ENCODE assay signal across 22 mouse cellular contexts in the genomic region with DNA sequence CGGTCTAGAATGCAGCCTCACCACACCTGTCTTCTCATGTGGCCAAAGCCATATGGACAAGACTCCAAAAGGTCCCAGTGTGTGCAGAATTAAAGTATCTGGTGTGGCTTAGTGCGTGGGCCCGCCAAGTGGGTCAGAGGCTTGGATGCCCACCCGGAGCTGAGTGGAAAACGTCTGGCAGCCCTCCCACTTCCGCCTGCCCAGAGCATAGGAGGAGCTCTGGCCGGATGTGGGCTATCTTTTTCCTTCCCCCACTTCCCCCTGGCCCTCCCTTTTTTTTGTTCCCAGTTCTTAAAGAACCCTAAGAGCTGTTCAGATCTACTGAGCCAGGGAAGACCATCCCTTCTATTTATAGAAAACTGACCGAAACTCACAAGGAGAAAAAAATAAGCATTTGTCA.
A peak's percentile ranks its signal among the peaks of the same experiment; 100 is the strongest.
DNase-seq lines count a peak whose midpoint lies in the region; ATAC-seq and TF ChIP-seq lines count a peak whose summit lies in the region.
"Had no signal": no experiment of that assay in that cellular context is flagged by ENCODE, and none has a peak within 500 bp of the region (broad histone marks: within the 10 kb centered on the region; RNA-seq: fewer than 3 reads in every experiment).

No protein-coding gene starts in this region.

- no peak overlapping the region for H3K4me2 ChIP-seq in intestine, embryonic 14.5 days (ENCODE audit: low read length)
- H3K4me2 ChIP-seq in intestine, embryonic 15.5 days (replicated peaks), result no peak overlapping the region
- H3K4me2 ChIP-seq in liver, embryonic 15.5 days, result peak overlapping the region; percentile 15; the same call in 1 of the 2 replicates
- H3K4me2 ChIP-seq: heart, embryonic 11.5 days; hindbrain, embryonic 15.5 days; midbrain, embryonic 15.5 days; stomach, embryonic 15.5 days had no signal

- peak; percentile 47 for DNase-seq in intestine, embryonic 14.5 days (ENCODE audit: low spot score)
- peak; percentile 6 for DNase-seq in thymus, adult 2 months
- DNase-seq in thymus, adult 18-20 months, result no peak
- DNase-seq in thymus, postnatal 4 days, result peak; percentile 36
- no peak for DNase-seq in urinary bladder, postnatal 14 days (ENCODE audit: low spot score)
- no peak for DNase-seq in cerebellum, postnatal 36 days
- DNase-seq: adrenal gland, postnatal 10 days; embryo, embryonic 11 days; gastrocnemius, postnatal 25 days; heart, postnatal 36 days; layer of hippocampus, postnatal 36 days had no signal

- no peak for TF ChIP-seq POLR2A in thymus, adult 2 months (IDR thresholded peaks at IDR 0.05; ENCODE audit: control insufficient read depth, extremely low read depth, insufficient read depth, low read length, poor library complexity)

- ATAC-seq in intestine, embryonic 14.5 days (replicated peaks; ENCODE audit: low FRiP score, low TSS enrichment, low read depth), result no peak
- no peak for ATAC-seq in intestine, embryonic 15.5 days
- ATAC-seq in liver, embryonic 15.5 days (ENCODE audit: insufficient read depth), result no peak
- ATAC-seq: activated CD4-positive, CD25-positive, alpha-beta regulatory T cell, adult 4 months; intestine, postnatal 0 days; midbrain, embryonic 15.5 days had no signal

- 75% methylated on average over 8 of the region's 8 CpGs for WGBS in intestine, embryonic 14.5 days
- 74% methylated on average over 8 of the region's 8 CpGs for WGBS in intestine, embryonic 15.5 days
- WGBS in thymus, adult 2 months, result 69% methylated on average over 8 of the region's 8 CpGs
- WGBS in liver, embryonic 15.5 days (ENCODE audit: insufficient replicate concordance), result 36% methylated on average over 8 of the region's 8 CpGs

- no peaks in the 10 kb centered on the region for H3K36me3 ChIP-seq in intestine, embryonic 14.5 days (ENCODE audit: control insufficient read depth, insufficient read depth, low read length)
- no peaks in the 10 kb centered on the region for H3K36me3 ChIP-seq in intestine, embryonic 15.5 days
- H3K36me3 ChIP-seq in thymus, adult 2 months (ENCODE audit: control insufficient read depth, insufficient read depth, low read length), result no peaks in the 10 kb centered on the region
- H3K36me3 ChIP-seq in liver, embryonic 15.5 days (replicated peaks), result no peaks in the 10 kb centered on the region
- H3K36me3 ChIP-seq: hindbrain, embryonic 15.5 days; midbrain, embryonic 15.5 days; stomach, embryonic 15.5 days had no signal

- no peak for TF ChIP-seq CTCF in thymus, adult 2 months (IDR thresholded peaks at IDR 0.05; ENCODE audit: borderline replicate concordance, control insufficient read depth, extremely low read depth, insufficient read depth, low read length, poor library complexity)

- H3K4me3 ChIP-seq in intestine, embryonic 14.5 days (ENCODE audit: low read depth, low read length), result no peak overlapping the region
- H3K4me3 ChIP-seq in intestine, embryonic 15.5 days (replicated peaks), result no peak overlapping the region
- H3K4me3 ChIP-seq in thymus, adult 2 months (ENCODE audit: control insufficient read depth, insufficient read depth, low read length), result no peak overlapping the region
- no peak overlapping the region for H3K4me3 ChIP-seq in liver, embryonic 15.5 days (replicated peaks)
- H3K4me3 ChIP-seq: hindbrain, embryonic 15.5 days; megakaryocyte, embryonic 14.5 days; midbrain, embryonic 15.5 days; myocyte; stomach, embryonic 15.5 days had no signal

- H3K9ac ChIP-seq in intestine, embryonic 14.5 days (ENCODE audit: low read length), result no peak overlapping the region
- H3K9ac ChIP-seq in intestine, embryonic 15.5 days, result no peak overlapping the region
- no peak overlapping the region for H3K9ac ChIP-seq in liver, embryonic 15.5 days
- H3K9ac ChIP-seq: hindbrain, embryonic 15.5 days; midbrain, embryonic 15.5 days; stomach, embryonic 15.5 days had no signal

- H3K9me3 ChIP-seq in intestine, embryonic 14.5 days (ENCODE audit: control insufficient read depth, low read length), result no peaks in the 10 kb centered on the region
- H3K9me3 ChIP-seq in intestine, embryonic 15.5 days, result no peaks in the 10 kb centered on the region
- no peaks in the 10 kb centered on the region for H3K9me3 ChIP-seq in liver, embryonic 15.5 days (replicated peaks)
- H3K9me3 ChIP-seq: G1E; hindbrain, embryonic 15.5 days; midbrain, embryonic 15.5 days; stomach, embryonic 15.5 days had no signal

- peaks cover 11% of the 10 kb centered on the region for H3K4me1 ChIP-seq in intestine, embryonic 14.5 days (replicated peaks; ENCODE audit: control insufficient read depth, insufficient read depth, low read length)
- peaks cover 9% of the 10 kb centered on the region; the same call in 1 of the 2 replicates for H3K4me1 ChIP-seq in intestine, embryonic 15.5 days (replicated peaks)
- H3K4me1 ChIP-seq in thymus, adult 2 months (replicated peaks; ENCODE audit: control insufficient read depth, insufficient read depth, low read length), result no peaks in the 10 kb centered on the region
- no peaks in the 10 kb centered on the region for H3K4me1 ChIP-seq in liver, embryonic 15.5 days (replicated peaks)
- H3K4me1 ChIP-seq: hindbrain, embryonic 15.5 days; midbrain, embryonic 15.5 days had no signal

- H3K27me3 ChIP-seq in intestine, embryonic 14.5 days (replicated peaks; ENCODE audit: control insufficient read depth, insufficient read depth, low read length), result no peaks in the 10 kb centered on the region
- H3K27me3 ChIP-seq in intestine, embryonic 15.5 days (replicated peaks), result no peaks in the 10 kb centered on the region
- H3K27me3 ChIP-seq in thymus, adult 2 months (ENCODE audit: control insufficient read depth, insufficient read depth, low read length), result no peaks in the 10 kb centered on the region
- no peaks in the 10 kb centered on the region for H3K27me3 ChIP-seq in liver, embryonic 15.5 days
- H3K27me3 ChIP-seq: hindbrain, embryonic 15.5 days; megakaryocyte, embryonic 14.5 days; midbrain, embryonic 15.5 days; stomach, embryonic 15.5 days had no signal

- H3K27ac ChIP-seq in intestine, embryonic 14.5 days (ENCODE audit: low read depth), result no peak overlapping the region
- H3K27ac ChIP-seq in intestine, embryonic 15.5 days, result no peak overlapping the region
- no peak overlapping the region for H3K27ac ChIP-seq in thymus, adult 2 months (ENCODE audit: control insufficient read depth, insufficient read depth, low read length)
- H3K27ac ChIP-seq in liver, embryonic 15.5 days (replicated peaks), result no peak overlapping the region
- H3K27ac ChIP-seq: hindbrain, embryonic 15.5 days; midbrain, embryonic 15.5 days; stomach, embryonic 15.5 days had no signal

Comparison
In these comparisons a context has a peak if more than half of its experiments do, and no peak if none do; other contexts are left out.
1. DNase-seq: peak in intestine, embryonic 14.5 days (single experiment), thymus, adult 2 months (single experiment) and thymus, postnatal 4 days (single experiment); none in thymus, adult 18-20 months (0 of 2), urinary bladder, postnatal 14 days (single experiment) and cerebellum, postnatal 36 days (0 of 2).